Mouse (Mus musculus) ES-E14 (cell line): ENCODE results near the gene Trim62. TPM values are rescaled to one million over a fixed set of nuclear protein-coding genes. Genes with fewer than 3 reads are reported as not detected.

Experiments used
- DNase-seq: peaks from one replicate; pipeline ENCODE4 v3.0.0-alpha.2; 2013; ENCODE audit warnings: low read depth, low spot score
- H3K27ac ChIP-seq: 2 replicates; pipeline ENCODE4 v1.5.1; 2012; ENCODE audit warnings: low read depth, mild to moderate bottlenecking, low read length, moderate library complexity, mixed read lengths; ENCODE audit not compliant: poor library complexity, insufficient read depth, severe bottlenecking
- H3K36me3 ChIP-seq: 2 replicates; pipeline ENCODE4 v1.6.1; 2012; ENCODE audit warnings: mild to moderate bottlenecking, low read length, moderate library complexity, mixed read lengths; ENCODE audit not compliant: control insufficient read depth, poor library complexity, insufficient read depth, severe bottlenecking
- H3K4me1 ChIP-seq, 2 experiments: fragments of 150-350 bp in 1 of 2; sonication (generic) in 1 of 2; 2 replicates each; pipeline ENCODE4 v1.6.1; 2012; ENCODE audit warnings: low read length in 2 of 2, mild to moderate bottlenecking in 1 of 2, mixed read lengths in 1 of 2; ENCODE audit not compliant: control insufficient read depth in 2 of 2, insufficient read depth in 2 of 2, poor library complexity in 1 of 2
- H3K4me3 ChIP-seq, 2 experiments: fragments of 150-350 bp in 1 of 2; sonication (generic) in 1 of 2; 2 replicates each; pipeline ENCODE4 v1.5.1; 2012; ENCODE audit warnings: low read length in 2 of 2, low read depth in 1 of 2, mild to moderate bottlenecking in 1 of 2, mixed read lengths in 1 of 2; ENCODE audit not compliant: insufficient read depth in 1 of 2, poor library complexity in 1 of 2, severe bottlenecking in 1 of 2
- H3K9ac ChIP-seq: 2 replicates; pipeline ENCODE4 v1.6.1; 2012; ENCODE audit warnings: low read depth, mild to moderate bottlenecking, low read length, mixed read lengths; ENCODE audit not compliant: poor library complexity, insufficient read depth, severe bottlenecking
- H3K9me3 ChIP-seq: fragments of 150-350 bp; sonication (generic); 2 replicates; pipeline ENCODE4 v1.6.1; 2012; ENCODE audit warnings: low read depth, mild to moderate bottlenecking, low read length; ENCODE audit not compliant: control insufficient read depth, insufficient read depth
- CHD2 ChIP-seq: IDR thresholded peaks from 2 replicates; pipeline ENCODE4 v1.6.1; 2014; ENCODE audit warnings: mild to moderate bottlenecking, low read depth, low read length, inconsistent platforms
- HCFC1 ChIP-seq: IDR thresholded peaks from 2 replicates; pipeline ENCODE4 v1.6.1; 2012; ENCODE audit warnings: low read length, inconsistent platforms, borderline replicate concordance; ENCODE audit not compliant: insufficient read depth
- MAFK ChIP-seq: IDR thresholded peaks from 2 replicates; pipeline ENCODE4 v1.6.1; 2014; ENCODE audit warnings: mild to moderate bottlenecking, low read depth, low read length, inconsistent platforms; ENCODE audit not compliant: insufficient read depth
- ZC3H11A ChIP-seq: IDR thresholded peaks from 2 replicates; pipeline ENCODE4 v1.6.1; 2012; ENCODE audit warnings: low read depth, mild to moderate bottlenecking, inconsistent platforms, low read length, borderline replicate concordance
- ZNF384 ChIP-seq: IDR thresholded peaks from 2 replicates; pipeline ENCODE4 v1.6.1; 2012; ENCODE audit warnings: low read depth, low read length, inconsistent platforms
- in situ Hi-C, 2 experiments: fragments of 600-800 bp; cut with MboI; formaldehyde crosslinking; loops; one replicate each; pipeline ENCODE4 v1.15.1; 2025; ENCODE audit warnings: low sequenced_read_pairs in 2 of 2, inconsistent platforms in 1 of 2; ENCODE audit not compliant: unreplicated experiment in 2 of 2
- total RNA-seq: library from RNA; depleted of rRNA; stranded (reverse); fragments of 300-350 nt; gene quantifications from 2 replicates; pipeline ENCODE4 v1.2.3, GENCODE M21; 2012

The Trim62 gene
- total RNA-seq, 1 experiment: 0.54 TPM

GRCm38 (mm10) chr4:128844566-128844965, 38.8 kb upstream of the Trim62 start:
- TF ChIP-seq ZNF384: no peak
- no peak for TF ChIP-seq CHD2
- no peak for TF ChIP-seq HCFC1
- no peak for TF ChIP-seq ZC3H11A
- no peak for TF ChIP-seq MAFK
- no peaks in the 10 kb centered on the region; the same call in 1 of the 2 replicates for H3K9me3 ChIP-seq
- H3K4me1 ChIP-seq: peaks cover 0 to 6% of the 10 kb centered on the region in 2 experiments; a peak in 1 of 4 replicates
- H3K4me3 ChIP-seq: no peak overlapping the region
- H3K9ac ChIP-seq: no peak overlapping the region
- in situ Hi-C loops: no loop called here
- no peak for DNase-seq
- H3K36me3 ChIP-seq: no peaks in the 10 kb centered on the region
- no peak overlapping the region for H3K27ac ChIP-seq

- H3K4me3 ChIP-seq: no peak overlapping the region
- TF ChIP-seq HCFC1 (no peak), ZNF384 (no peak), ZC3H11A (no peak), MAFK (no peak), CHD2 (no peak)
Observed at GRCm38 (mm10) chr4:128845367-128845973, 37.9 kb upstream of the Trim62 start.

GRCm38 (mm10) chr4:128848961-128849360, 34.4 kb upstream of the Trim62 start:
- no peaks in the 10 kb centered on the region for H3K36me3 ChIP-seq
- no peak overlapping the region for H3K27ac ChIP-seq
- no peak for TF ChIP-seq HCFC1
- TF ChIP-seq CHD2: no peak
- no peak for TF ChIP-seq MAFK
- no peak for TF ChIP-seq ZC3H11A
- no peak for TF ChIP-seq ZNF384
- H3K4me3 ChIP-seq: no peak overlapping the region
- H3K4me1 ChIP-seq: no peaks in the 10 kb centered on the region; a peak in 1 of 4 replicates
- H3K9me3 ChIP-seq: no peaks in the 10 kb centered on the region
- no peak for DNase-seq
- in situ Hi-C loops: no loop called here
- H3K9ac ChIP-seq: no peak overlapping the region

More at GRCm38 (mm10) chr4:128845367-128845973, 37.9 kb upstream of the Trim62 start:
- Histone ChIP-seq H3K36me3 (no peaks in the 10 kb centered on the region), H3K9ac (no peak overlapping the region), H3K9me3 (no peaks in the 10 kb centered on the region; the same call in 1 of the 2 replicates), H3K27ac (no peak overlapping the region), H3K4me1 (peaks cover 0 to 4% of the 10 kb centered on the region in 2 experiments; a peak in 1 of 4 replicates)
- in situ Hi-C loops: no loop called here
- no peak for DNase-seq

- Histone ChIP-seq H3K4me3 (no peak overlapping the region), H3K27ac (no peak overlapping the region), H3K9ac (no peak overlapping the region), H3K4me1 (no peaks in the 10 kb centered on the region), H3K9me3 (no peaks in the 10 kb centered on the region), H3K36me3 (no peaks in the 10 kb centered on the region)
- TF ChIP-seq MAFK (no peak), HCFC1 (no peak), CHD2 (no peak), ZNF384 (no peak), ZC3H11A (no peak)
- in situ Hi-C loops: no loop called here
- no peak for DNase-seq
Observed at GRCm38 (mm10) chr4:128849686-128850085, 33.7 kb upstream of the Trim62 start.
